Mouse (Mus musculus) heart, postnatal 36 days (tissue): ENCODE data around the gene Bcl2l11. TPM values are rescaled to one million over a fixed set of nuclear protein-coding genes. Genes with fewer than 3 reads are reported as not detected.

ENCODE experiments used
- DNase-seq, 2 experiments: peaks; one replicate each; pipeline ENCODE4 v3.0.0; 2021 to 2022
- intact Hi-C: fragments of 180-260 bp; cut with DNase I; formaldehyde crosslinking; loops from one replicate; pipeline ENCODE4 v1.15.1; 2025
- total RNA-seq, 2 experiments: library from RNA; stranded (reverse); gene quantifications; 2 replicates each; pipeline ENCODE4 v1.2.3; 2021

Gene Bcl2l11
- total RNA-seq, 2 experiments from 2014 or later = 17.7 to 21.9 TPM

DNA sequence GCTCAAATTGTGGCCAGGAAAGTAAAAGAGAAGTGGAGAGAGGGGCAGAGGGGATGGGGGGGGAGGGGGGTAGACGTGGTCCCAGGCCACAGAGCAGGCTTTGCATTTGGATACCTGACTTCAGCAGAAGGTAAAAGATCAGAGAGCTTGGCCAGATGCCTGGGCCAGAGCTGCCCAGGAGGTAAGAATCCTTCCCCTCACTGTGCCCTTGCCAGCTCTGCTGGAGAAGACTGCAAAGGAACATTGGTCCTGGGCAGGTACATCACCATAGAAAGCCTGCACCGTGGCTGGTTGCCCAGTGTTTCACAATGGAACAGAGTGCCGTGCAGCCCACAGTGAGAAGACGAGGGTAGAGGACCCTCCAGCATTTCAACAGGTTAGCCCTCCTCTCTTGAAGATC is 67.6 kb downstream of the Bcl2l11 start:
- DNase-seq = no peak
- intact Hi-C loops = loop anchor here (5.0 kb wide), 1 partner anchor 54 kb away; no protein-coding TSS in a partner anchor

DNA sequence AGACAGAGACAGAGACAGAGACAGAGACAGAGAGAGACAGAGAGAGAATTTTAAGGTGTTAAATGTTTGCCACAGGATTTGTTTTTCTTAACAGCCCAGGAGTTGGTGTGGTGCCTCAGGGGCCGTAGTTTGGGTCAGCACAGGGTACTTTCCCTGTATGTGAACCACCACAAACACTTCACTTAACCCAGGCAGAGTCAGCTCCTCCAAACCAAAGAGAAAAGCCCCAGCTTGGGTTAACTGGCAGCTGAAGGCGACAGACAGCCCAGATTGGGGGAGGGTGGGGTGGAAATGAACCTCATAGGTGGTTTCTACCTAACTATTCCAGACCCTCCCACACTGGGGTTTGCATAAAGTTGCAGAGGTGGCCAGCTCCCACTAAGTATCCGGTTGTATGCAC is 71.5 kb downstream of the Bcl2l11 start:
- intact Hi-C loops = no loop called here
- no peak for DNase-seq

DNA sequence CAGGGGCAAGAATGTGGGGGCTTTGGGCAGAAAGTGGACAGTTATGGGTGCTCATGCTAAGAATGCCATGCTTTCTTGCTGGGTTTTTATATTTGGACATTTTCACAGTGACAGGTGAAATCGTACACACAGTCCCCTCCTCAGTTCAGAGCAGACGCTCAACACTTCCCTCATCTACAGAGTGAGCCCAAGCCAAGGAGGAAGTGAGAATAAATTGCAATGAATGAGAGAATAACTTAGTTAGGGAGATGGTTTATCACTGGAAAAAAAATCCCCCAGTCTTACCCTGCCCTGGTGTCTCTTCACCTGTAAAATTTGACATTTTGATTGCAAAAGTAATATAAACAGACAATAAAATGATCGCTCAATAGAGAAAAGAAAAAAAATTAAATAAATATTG is 77.3 kb downstream of the Bcl2l11 start:
- intact Hi-C loops = no loop called here
- no peak for DNase-seq

DNA sequence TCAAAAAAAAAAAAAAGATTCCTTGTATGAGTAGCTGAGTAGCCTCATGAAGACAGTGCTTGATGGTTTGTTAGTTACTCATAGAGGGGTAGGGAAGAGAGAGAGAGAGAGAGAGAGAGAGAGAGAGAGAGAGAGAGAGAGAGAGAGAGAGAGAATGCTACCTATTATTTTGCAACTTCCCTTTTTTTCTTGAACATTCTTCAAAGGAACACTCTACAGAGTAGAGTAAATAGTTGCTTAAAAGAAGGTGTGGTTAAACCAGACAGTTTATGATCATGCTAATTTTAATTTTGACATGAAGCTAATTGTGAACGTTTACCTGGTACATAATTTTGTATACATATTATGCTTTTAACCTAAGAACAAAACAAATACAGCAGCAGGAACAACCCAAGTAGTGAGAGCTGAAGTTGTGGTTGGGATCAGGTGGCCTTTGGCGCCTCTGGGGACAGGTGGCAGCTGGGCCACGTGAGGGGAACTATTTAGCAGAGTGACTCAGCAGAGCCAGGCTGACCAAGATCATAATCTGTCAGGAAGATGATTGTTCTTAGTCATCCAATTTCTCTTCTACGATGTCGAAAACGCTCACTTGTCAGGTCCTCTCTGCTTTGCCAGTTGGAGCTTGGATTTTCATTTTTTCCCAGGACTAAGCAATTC is 78.0 kb downstream of the Bcl2l11 start:
- intact Hi-C loops = no loop called here

DNA sequence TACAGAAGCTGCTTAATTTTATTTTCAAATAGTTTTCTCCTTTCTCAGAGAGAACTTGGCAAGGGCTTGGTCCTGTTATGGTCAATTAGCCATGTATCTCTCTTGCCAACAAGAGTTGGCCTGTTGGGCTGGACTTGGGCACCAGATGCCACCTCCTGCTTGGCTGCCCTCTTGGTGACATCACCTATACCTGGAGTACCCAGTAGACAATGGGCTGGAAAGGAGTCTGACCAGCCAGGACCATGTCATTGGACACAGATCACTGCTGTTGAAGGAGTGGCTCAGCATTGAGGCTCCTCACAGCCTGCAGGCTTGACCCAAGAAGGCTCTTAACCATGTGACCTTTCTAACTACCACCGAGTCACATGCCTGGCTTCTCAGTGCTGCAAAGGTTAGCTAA is 82.7 kb downstream of the Bcl2l11 start:
- intact Hi-C loops = no loop called here
- DNase-seq = no peak

More for the DNA sequence above, 78.0 kb downstream of the Bcl2l11 start:
- no peak for DNase-seq

DNA sequence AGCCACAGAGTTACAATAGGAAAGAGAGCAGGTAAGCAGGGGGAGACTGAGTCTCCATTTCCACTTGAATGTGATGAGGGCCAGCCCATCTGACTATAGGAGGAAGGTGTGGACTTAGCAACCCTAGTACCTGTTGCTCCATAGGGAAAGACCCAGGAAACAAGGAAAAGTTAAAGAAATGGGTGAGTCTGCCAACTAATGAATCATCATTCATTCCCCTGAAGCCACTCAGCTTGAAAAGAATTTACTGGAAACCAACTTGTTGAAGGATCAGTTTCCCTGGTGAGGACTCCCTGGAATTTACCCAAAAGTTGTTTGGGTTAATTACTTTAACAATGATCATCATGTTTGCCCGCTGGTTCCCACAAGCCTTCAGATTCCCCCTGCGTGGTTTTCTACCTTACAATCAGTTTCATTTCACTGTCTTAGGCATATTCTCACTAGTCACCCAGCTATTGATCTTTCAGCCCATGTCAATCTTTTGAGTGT is 84.0 kb downstream of the Bcl2l11 start:
- no peak for DNase-seq
- intact Hi-C loops = loop anchor here (2.0 kb wide), 1 partner anchor 19 kb away; no protein-coding TSS in a partner anchor

DNA sequence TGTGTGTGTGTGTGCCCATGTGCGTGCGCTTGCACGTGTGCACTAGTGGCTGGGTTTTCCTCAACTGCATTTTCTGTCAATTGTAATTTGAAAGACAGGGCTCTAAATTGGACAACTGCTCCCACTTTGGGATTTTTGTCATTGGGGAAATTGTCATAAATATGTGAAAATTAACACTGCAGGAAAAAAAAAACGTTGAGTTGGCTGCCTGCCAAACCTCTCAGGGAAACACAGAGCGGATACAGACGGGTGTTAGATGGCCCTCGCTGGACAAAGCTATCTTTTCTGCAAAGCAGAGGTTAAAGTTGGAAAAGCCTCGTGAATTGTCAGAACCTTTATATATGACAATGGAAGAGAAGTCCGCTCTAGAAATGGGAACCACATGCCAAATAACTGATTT is 84.5 kb downstream of the Bcl2l11 start:
- intact Hi-C loops = loop anchor here (2.0 kb wide), 1 partner anchor 20 kb away; no protein-coding TSS in a partner anchor
- DNase-seq = peak in 1 of 2 experiments; percentile 21

DNA sequence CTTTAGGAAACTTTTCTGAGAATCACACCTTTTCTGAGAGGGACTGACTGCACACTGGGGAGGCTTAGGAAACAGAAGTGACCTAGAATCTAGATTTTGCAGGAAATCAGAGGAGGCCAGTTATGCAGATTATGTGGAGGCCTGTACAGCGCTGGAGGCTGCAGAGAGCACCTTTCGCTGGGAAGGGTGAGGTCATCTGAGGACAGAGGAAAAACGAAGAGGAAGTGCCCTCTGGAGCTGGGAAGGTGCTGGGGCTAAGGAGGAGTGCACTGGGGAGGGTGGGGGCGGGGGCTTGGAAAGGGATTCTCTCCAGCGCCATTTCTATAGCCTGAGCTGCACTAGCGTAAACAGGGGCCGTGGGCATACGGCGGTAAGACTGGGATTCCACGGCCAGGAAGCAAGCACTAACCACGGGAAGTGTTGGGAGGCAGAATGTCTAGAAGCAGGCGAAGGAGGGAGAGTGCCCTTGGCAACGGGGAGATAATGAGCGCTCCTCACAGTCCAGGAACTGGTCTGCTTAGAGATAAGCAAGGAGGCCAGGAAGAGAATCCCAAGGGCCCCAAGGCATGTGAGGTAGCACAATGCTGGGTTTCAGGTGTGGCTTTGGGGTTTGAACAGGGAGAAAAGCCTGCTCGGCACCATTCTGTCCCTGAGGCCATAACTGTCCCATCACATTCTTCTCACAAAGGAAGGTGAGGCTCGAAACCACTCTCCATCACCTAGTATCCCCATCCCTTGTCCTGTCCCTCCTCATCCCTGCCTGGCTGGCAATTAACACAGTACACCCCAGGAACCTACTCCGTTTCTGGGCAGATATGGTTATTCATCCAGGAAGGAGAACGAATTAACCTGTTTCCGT is 85.4 kb downstream of the Bcl2l11 start:
- intact Hi-C loops = loop anchor here (2.0 kb wide), 1 partner anchor 20 kb away; no protein-coding TSS in a partner anchor
- peak in 1 of 2 experiments; percentile 9 for DNase-seq

DNA sequence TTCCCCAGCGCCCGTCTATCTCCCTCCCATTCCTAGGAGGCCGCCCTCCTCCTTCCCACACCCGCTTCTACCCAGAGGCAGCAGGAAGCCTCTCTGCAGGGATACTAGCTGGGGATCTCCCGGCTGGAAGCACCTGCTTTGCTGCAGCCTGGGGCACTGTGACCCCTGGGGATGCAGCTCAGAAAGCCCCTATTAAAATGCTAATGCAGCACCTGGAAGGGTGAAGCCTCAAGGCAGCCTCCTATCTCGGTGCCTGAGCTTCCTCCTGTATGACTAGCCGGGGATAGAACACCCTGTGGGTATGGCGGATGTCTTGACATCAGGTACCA is 86.0 kb downstream of the Bcl2l11 start:
- intact Hi-C loops = loop anchor here (2.0 kb wide), 1 partner anchor 21 kb away; no protein-coding TSS in a partner anchor
- DNase-seq = no peak
